Mouse (Mus musculus) small intestine, adult 2 months (tissue): ENCODE measurements around the gene Bbx.

Source experiments
- CTCF ChIP-seq: fragments of 200-500 bp; IDR thresholded peaks from 2 replicates; pipeline ENCODE4 v1.5.1; 2012; ENCODE audit warnings: low read depth, mild to moderate bottlenecking, control low read depth, inconsistent platforms, low read length, moderate library complexity, mixed read lengths; ENCODE audit not compliant: insufficient replicate concordance, insufficient read length; ENCODE audit errors: extremely low read depth
- POLR2A ChIP-seq: fragments of 200-500 bp; IDR thresholded peaks from 2 replicates; pipeline ENCODE4 v1.6.1; 2012; ENCODE audit warnings: low read depth, mild to moderate bottlenecking, control low read depth, inconsistent platforms, low read length, moderate library complexity

- TF ChIP-seq CTCF (no peak), POLR2A (no peak)
Measured at GRCm38 (mm10) chr16:50420130-50420529, 12.1 kb downstream of the Bbx start.
